Mouse (Mus musculus) monocyte, adult 5-6 weeks (primary cell): ENCODE results near the gene H2al1e. TPM values are rescaled to one million over a fixed set of nuclear protein-coding genes. Genes with fewer than 3 reads are reported as not detected.
"Not testable (repeated sequence)": the region's sequence is repeated elsewhere in the genome, so short reads cannot be mapped to it uniquely, and the experiment has no call there.

Experiments used
- ATAC-seq: fragments of 153-309, 156-312 bp; replicated peaks from 2 replicates; pipeline ENCODE4 v1.8.0; 2017; ENCODE audit warnings: mild to moderate bottlenecking; ENCODE audit not compliant: low TSS enrichment, insufficient number of reproducible peaks, severe bottlenecking, poor library complexity, low FRiP score
- total RNA-seq: library from RNA; stranded (forward); fragments of 200-1000, 200-491, 200-594 nt; gene quantifications from 3 replicates; pipeline ENCODE4 v1.2.3, GENCODE M21; 2017

Gene H2al1e
- total RNA-seq, result not detected in 3 replicates

DNA sequence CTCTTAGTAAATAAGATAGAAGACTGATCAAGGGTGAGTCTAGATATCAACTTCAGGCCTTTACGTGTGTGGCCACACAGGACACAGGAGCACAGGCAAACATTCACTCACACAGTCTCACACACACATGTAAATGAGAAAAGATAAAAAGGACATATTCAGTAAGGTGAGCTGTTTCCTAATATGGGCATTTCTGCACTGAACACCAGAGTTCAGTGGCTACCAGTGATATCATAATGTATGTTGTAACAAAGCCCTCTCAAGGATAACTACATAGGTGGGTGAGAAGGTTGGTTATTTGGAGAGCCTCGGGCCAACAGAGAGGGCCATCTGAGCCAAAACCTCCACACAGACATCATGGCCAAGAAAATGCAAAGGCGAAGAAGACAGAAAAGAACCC, at the start of gene H2al1e:
H2al1e (plus strand) TSS at position 301 of the 400 bp plus-strand sequence.
- ATAC-seq, result not testable (repeated sequence)

DNA sequence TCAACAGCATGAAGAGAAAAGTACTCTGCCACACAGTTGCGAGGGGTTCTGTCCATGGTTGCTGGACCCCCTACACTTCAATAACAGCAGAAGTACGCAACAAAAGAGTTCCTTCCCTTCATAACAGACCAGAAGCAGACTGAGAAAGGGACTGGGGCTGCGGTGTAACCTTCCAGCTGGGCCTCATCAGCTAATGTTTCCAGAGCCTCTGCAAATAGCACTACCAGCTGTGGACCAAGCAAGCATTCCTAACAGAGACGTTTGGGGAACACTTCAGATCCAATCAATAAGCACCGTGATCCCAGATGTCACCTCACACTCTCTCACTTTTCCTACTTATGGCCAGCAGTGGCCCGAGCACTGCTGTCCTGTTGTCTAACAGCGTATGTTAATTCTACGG, 46.8 kb upstream of the H2al1e start:
- no peak for ATAC-seq

DNA sequence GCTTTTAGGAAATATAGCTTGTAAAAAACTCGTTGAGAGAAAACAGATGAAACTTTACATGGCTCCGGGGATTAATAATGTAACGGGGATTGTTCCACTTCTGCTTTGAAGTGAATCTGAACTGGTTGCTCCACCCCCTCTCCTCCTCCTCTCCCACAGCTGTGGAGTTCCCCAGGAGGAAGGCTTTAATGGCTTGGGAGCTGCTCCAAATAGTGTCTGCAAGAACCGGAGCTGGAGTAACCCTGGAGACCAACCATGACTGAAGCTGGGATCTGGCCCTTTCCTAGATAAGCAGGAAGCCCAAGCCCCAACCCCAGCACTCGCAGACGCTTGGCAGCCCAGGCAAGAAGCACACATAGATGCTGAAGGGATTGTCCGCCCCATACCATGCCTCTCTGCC, 43.9 kb upstream of the H2al1e start:
- ATAC-seq, result no peak

DNA sequence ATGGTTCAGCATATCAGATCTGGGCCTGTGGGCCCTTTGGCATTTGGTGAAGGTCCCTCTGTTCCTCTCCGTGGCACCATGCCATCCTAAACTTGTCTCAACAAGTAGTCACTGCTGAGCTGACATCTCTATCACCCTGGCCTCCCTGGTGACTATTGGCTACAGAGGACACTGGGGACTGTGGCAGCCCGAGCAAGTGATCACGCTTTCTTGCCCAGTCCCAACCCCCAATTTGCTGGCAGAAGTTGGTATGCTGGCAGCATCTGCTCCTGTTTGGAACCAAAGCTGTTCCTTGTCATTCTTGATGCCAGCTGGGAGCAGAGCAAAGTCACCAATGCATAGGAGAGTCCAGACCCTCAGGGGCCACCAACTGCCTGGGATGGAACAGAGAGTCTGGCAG, 42.7 kb upstream of the H2al1e start:
- ATAC-seq, result no peak

DNA sequence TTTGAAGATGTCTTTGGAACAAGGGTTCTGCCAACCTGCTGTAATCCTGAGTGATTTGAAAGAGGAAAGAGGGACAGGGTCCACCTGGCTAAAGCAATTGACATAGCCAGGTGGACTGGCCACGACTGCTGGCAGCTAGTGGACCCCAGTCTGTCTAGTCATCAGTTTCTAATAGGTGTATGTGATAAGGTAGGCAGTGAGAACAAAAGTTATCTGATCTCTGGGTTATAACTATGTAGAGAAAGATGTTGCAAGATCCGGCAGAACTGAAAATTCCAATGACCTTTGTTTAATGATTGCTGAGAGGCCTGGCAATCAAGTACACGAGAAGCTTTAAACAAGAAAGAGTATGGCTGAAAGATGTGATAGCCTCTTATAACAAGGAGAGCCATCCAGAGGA, 38.5 kb upstream of the H2al1e start:
- ATAC-seq, result no peak

DNA sequence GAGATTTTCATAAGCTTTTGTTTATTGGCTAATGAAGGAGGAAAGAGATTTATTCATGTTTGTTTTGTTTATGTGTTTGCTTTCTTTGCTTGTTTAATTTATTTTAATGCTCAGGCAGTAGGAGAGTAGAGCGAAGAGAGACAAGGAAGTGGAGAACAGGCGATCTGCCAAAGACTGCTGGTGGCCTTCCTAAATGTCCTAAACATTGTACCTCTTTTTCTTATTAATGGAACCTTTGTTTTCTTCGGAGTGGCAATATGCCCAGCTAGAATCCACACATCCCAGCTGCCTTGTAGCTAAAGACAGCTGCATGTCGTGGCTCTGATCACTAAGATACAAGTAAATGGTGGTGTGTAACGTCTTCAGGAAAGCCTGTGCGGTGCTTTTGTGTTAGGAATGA, 34.7 kb upstream of the H2al1e start:
- ATAC-seq, result no peak

DNA sequence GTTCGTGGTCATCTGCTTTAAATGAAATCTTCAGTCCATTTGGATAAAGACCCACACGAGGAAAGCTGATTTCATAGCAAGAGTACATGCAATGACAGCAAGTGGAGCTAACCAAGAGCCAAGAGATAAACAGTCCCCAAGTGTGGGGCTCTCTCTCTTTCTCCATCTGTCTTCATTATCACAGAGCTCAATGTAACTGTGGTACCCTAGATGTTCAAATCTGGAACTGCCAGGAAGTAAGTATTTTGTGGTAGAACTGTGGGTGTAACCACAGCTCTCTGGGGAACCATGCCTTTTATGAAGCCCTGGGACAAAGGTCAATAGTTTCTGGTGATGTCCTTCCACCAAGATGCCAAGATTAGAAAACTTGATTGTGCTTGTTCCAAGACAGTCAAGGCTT, 31.0 kb upstream of the H2al1e start:
- no peak for ATAC-seq

DNA sequence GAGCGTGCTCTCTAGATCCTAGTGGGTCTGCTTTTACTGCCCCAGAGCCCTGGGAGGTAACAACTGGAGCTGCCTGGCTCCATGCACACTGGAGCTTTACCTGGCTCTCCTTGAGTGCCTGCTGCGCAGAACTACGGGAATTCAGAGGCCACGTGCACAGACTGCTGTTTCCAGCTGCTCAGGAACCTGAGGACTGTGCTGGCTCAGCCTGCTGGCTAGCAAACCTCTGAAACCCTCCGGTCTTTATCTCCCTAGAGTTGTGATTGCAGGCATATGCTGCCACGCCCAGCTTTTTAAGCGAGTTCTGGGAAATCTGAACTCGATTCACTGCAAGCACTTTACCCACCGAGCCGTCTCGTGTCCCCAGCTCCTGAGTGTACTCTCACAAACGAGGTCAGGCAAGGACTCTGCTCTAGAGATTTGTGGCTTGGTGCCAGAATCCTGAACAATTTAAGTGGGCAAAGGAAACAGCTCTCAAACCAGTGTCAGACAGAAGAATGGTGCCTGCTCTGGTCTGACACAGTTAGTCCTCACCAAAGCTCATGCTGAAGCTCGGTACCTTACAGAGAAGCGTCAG, 23.3 kb upstream of the H2al1e start:
- no peak for ATAC-seq

DNA sequence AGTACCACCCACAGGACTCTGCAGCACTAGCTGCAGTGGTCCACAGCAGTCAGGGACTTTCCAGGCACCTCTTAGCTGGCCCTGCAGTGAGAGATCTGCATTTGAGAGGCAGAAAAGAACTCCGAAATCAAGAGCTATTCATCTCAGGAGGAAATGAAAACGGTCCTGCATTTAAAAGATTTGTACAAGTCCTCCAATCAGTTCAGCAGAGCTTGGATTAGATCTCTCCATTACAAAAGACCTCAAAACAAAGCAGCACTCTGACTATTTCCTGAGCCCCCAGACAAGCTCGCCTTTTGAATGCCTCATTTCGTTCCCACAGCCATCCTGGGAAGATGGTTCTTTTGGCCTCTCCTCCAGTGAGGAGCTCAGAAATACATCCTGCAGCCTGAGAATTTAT, 22.5 kb upstream of the H2al1e start:
- ATAC-seq, result no peak

DNA sequence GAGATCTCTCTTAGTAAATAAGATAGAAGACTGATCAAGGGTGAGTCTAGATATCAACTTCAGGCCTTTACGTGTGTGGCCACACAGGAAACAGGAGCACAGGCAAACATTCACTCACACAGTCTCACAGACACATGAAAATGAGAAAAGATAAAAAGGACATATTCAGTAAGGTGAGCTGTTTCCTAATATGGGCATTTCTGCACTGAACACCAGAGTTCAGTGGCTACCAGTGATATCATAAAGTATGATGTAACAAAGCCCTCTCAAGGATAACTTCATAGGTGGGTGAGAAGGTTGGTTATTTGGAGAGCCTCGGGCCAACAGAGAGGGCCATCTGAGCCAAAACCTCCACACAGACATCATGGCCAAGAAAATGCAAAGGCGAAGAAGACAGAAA, 12.8 kb upstream of the H2al1e start, which contains the start of gene H2al1a:
H2al1a (plus strand) TSS at position 301 of the 400 bp plus-strand sequence.
- not testable (repeated sequence) for ATAC-seq

DNA sequence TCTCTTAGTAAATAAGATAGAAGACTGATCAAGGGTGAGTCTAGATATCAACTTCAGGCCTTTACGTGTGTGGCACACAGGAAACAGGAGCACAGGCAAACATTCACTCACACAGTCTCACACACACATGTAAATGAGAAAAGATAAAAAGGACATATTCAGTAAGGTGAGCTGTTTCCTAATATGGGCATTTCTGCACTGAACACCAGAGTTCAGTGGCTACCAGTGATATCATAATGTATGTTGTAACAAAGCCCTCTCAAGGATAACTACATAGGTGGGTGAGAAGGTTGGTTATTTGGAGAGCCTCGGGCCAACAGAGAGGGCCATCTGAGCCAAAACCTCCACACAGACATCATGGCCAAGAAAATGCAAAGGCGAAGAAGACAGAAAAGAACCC, 9.6 kb upstream of the H2al1e start, which contains the start of gene H2al1b:
H2al1b (plus strand) TSS at position 301 of the 400 bp plus-strand sequence.
- not testable (repeated sequence) for ATAC-seq

DNA sequence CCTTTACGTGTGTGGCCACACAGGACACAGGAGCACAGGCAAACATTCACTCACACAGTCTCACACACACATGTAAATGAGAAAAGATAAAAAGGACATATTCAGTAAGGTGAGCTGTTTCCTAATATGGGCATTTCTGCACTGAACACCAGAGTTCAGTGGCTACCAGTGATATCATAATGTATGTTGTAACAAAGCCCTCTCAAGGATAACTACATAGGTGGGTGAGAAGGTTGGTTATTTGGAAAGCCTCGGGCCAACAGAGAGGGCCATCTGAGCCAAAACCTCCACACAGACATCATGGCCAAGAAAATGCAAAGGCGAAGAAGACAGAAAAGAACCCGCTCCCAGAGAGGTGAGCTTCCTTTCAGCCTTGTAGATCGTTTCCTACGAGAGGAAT, 6.4 kb upstream of the H2al1e start, which contains the start of gene H2al1c:
H2al1c (plus strand) TSS at position 301 of the 400 bp plus-strand sequence.
- not testable (repeated sequence) for ATAC-seq

DNA sequence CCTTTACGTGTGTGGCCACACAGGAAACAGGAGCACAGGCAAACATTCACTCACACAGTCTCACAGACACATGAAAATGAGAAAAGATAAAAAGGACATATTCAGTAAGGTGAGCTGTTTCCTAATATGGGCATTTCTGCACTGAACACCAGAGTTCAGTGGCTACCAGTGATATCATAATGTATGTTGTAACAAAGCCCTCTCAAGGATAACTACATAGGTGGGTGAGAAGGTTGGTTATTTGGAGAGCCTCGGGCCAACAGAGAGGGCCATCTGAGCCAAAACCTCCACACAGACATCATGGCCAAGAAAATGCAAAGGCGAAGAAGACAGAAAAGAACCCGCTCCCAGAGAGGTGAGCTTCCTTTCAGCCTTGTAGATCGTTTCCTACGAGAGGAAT, 3.2 kb upstream of the H2al1e start, which contains the start of gene H2al1d:
H2al1d (plus strand) TSS at position 301 of the 400 bp plus-strand sequence.
- not testable (repeated sequence) for ATAC-seq

DNA sequence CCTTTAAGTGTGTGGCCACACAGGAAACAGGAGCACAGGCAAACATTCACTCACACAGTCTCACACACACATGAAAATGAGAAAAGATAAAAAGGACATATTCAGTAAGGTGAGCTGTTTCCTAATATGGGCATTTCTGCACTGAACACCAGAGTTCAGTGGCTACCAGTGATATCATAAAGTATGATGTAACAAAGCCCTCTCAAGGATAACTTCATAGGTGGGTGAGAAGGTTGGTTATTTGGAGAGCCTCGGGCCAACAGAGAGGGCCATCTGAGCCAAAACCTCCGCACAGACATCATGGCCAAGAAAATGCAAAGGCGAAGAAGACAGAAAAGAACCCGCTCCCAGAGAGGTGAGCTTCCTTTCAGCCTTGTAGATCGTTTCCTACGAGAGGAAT, 3.1 kb downstream of the H2al1e start, which contains the start of gene H2al1f:
H2al1f (plus strand) TSS at position 301 of the 400 bp plus-strand sequence.
- ATAC-seq, result not testable (repeated sequence)

DNA sequence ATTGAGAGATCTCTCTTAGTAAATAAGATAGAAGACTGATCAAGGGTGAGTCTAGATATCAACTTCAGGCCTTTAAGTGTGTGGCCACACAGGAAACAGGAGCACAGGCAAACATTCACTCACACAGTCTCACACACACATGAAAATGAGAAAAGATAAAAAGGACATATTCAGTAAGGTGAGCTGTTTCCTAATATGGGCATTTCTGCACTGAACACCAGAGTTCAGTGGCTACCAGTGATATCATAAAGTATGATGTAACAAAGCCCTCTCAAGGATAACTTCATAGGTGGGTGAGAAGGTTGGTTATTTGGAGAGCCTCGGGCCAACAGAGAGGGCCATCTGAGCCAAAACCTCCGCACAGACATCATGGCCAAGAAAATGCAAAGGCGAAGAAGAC, 6.2 kb downstream of the H2al1e start, which contains the start of gene H2al1g:
H2al1g (plus strand) TSS at position 301 of the 400 bp plus-strand sequence.
- not testable (repeated sequence) for ATAC-seq

DNA sequence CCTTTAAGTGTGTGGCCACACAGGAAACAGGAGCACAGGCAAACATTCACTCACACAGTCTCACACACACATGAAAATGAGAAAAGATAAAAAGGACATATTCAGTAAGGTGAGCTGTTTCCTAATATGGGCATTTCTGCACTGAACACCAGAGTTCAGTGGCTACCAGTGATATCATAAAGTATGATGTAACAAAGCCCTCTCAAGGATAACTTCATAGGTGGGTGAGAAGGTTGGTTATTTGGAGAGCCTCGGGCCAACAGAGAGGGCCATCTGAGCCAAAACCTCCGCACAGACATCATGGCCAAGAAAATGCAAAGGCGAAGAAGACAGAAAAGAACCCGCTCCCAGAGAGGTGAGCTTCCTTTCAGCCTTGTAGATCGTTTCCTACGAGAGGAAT, 9.5 kb downstream of the H2al1e start, which contains the start of gene H2al1h:
H2al1h (plus strand) TSS at position 301 of the 400 bp plus-strand sequence.
- ATAC-seq, result not testable (repeated sequence)

DNA sequence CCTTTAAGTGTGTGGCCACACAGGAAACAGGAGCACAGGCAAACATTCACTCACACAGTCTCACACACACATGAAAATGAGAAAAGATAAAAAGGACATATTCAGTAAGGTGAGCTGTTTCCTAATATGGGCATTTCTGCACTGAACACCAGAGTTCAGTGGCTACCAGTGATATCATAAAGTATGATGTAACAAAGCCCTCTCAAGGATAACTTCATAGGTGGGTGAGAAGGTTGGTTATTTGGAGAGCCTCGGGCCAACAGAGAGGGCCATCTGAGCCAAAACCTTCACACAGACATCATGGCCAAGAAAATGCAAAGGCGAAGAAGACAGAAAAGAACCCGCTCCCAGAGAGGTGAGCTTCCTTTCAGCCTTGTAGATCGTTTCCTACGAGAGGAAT, 12.6 kb downstream of the H2al1e start, which contains the start of gene H2al1i:
H2al1i (plus strand) TSS at position 301 of the 400 bp plus-strand sequence.
- ATAC-seq, result not testable (repeated sequence)

DNA sequence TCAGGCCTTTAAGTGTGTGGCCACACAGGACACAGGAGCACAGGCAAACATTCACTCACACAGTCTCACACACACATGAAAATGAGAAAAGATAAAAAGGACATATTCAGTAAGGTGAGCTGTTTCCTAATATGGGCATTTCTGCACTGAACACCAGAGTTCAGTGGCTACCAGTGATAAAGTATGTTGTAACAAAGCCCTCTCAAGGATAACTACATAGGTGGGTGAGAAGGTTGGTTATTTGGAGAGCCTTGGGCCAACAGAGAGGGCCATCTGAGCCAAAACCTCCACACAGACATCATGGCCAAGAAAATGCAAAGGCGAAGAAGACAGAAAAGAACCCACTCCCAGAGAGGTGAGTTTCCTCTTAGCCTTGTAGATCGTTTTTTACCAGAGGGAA, 15.8 kb downstream of the H2al1e start, which contains the start of gene H2al1j:
H2al1j (plus strand) TSS at position 301 of the 400 bp plus-strand sequence.
- not testable (repeated sequence) for ATAC-seq

DNA sequence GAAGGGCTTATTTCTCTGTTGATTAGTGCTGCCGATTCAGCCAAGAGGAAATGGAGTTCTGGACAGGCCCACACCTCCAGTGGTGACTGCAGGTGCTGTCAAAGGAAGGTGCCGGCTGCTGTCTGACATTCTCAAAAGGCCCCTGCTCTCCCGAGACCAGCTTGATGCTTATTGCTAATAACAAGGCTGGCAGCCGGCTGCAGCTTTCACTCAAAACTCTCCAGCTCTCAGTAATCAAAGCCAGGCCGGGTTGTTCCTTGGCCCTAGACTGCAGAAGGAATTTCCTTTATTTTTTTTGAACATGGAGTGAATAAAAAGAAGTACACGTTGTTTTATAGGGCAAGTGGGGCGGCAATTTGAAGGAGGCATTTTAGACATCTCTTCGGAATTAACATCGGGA, 34.0 kb downstream of the H2al1e start:
- no peak for ATAC-seq

DNA sequence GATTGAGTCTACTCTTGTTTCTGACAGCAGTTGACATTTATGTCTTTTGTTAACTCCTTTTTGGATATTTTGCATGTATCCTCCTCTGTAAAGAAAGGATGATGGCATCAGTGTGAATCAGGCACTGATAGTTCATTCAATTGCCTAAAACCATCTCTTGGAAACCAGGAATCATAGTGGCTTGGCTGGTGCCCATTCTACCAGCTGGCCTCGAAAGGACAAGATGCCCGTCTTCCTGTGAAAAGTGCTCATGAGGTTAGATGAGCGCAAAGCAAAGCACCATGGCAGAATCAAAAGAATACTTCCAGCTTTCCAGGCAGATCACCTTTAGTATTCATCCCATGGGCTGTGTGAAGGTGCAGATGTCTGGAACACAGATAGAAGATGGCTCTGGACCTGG, 35.0 kb downstream of the H2al1e start:
- ATAC-seq, result no peak
